In genomic region chr13:23517603-23518294, GRCm38 (mm10) we compare ENCODE assay signal across 8 mouse cellular contexts. TPM values are rescaled to one million over a fixed set of nuclear protein-coding genes. Genes with fewer than 3 reads are reported as not detected.
DNase-seq lines count a peak whose midpoint lies in the region; ATAC-seq lines count a peak whose summit lies in the region.

No protein-coding gene starts in this region.

- no peak overlapping the region for H3K27ac ChIP-seq in hindbrain, embryonic 14.5 days

- peak; percentile 89 for ATAC-seq in hindbrain, embryonic 14.5 days (ENCODE audit: low FRiP score)

- no peaks in the 10 kb centered on the region for H3K36me3 ChIP-seq in hindbrain, embryonic 14.5 days (replicated peaks; ENCODE audit: control insufficient read depth, insufficient read depth)

- H3K4me2 ChIP-seq in hindbrain, embryonic 14.5 days (replicated peaks), result peak overlapping the region; percentile 89

- peaks cover 10% of the 10 kb centered on the region; the same call in 1 of the 2 replicates for H3K4me1 ChIP-seq in hindbrain, embryonic 14.5 days (replicated peaks; ENCODE audit: control insufficient read depth, insufficient read depth, low read length)

- no peaks in the 10 kb centered on the region for H3K9me3 ChIP-seq in hindbrain, embryonic 14.5 days (ENCODE audit: control insufficient read depth, low read length)

- H3K9ac ChIP-seq in hindbrain, embryonic 14.5 days, result peak overlapping the region; percentile 41; the same call in 1 of the 2 replicates

- H3K4me3 ChIP-seq in hindbrain, embryonic 14.5 days (replicated peaks; ENCODE audit: low read length), result peak overlapping the region; percentile 46

- WGBS in hindbrain, embryonic 14.5 days, result under 1% methylated on average over 27 of the region's 27 CpGs

- no peaks in the 10 kb centered on the region for H3K27me3 ChIP-seq in hindbrain, embryonic 14.5 days (ENCODE audit: control insufficient read depth, insufficient read depth, low read length)

- DNase-seq in NIH3T3 (ENCODE audit: low read depth), result peak; percentile 89
- DNase-seq in cerebellum, postnatal 25 days, result peak; percentile 89 to 91
- DNase-seq in frontal cortex, postnatal 25 days (ENCODE audit: low spot score in 2 of 2), result peak; percentile 96
- peak; percentile 96 for DNase-seq in hindbrain, embryonic 14.5 days (ENCODE audit: low spot score)
- DNase-seq in layer of hippocampus, postnatal 25 days (ENCODE audit: extremely low spot score in 1 of 2, low spot score in 1 of 2), result peak; percentile 84 to 95
- peak; percentile 92 for DNase-seq in lung, postnatal 14 days
- DNase-seq in ovary, postnatal 36 days (ENCODE audit: low spot score), result peak; percentile 83
- DNase-seq in thymus, postnatal 25 days, result peak; percentile 95

RNA-seq across cellular contexts. Expression of gene Hist1h4h, which starts 13.1 kb away (rescaled TPM):
- 3.2 and 3.3 TPM in 2 replicates for polyA plus RNA-seq in hindbrain, embryonic 14.5 days (2014; fragmentation: Nextera tagmentation; extraction: Ambion mirVana)
- total RNA-seq in layer of hippocampus, postnatal 25 days (2021), result 100 to 1,000 TPM; 289 to 367 TPM

RNA-seq across cellular contexts. Expression of gene Hist1h2af, which starts 16.0 kb away (rescaled TPM):
- polyA plus RNA-seq in hindbrain, embryonic 14.5 days (2014; fragmentation: Nextera tagmentation; extraction: Ambion mirVana), result 0.81 and 3.3 TPM in 2 replicates
- total RNA-seq in layer of hippocampus, postnatal 25 days (2021), result 10 to 100 TPM in 1 of 2 experiments, 1 to 10 TPM in 1; 7.8 to 12.2 TPM

RNA-seq across cellular contexts. Expression of gene Hist1h3g, which starts 17.5 kb away (rescaled TPM):
- 1.2 TPM in 1 of 2 replicates, not detected in the other for polyA plus RNA-seq in hindbrain, embryonic 14.5 days (2014; fragmentation: Nextera tagmentation; extraction: Ambion mirVana)
- total RNA-seq in layer of hippocampus, postnatal 25 days (2021), result 1 to 10 TPM; 3.6 to 5.7 TPM

RNA-seq across cellular contexts. Expression of gene Hist1h2bh, which starts 25.4 kb away (rescaled TPM):
- 0.22 TPM in 1 of 2 replicates, not detected in the other for polyA plus RNA-seq in hindbrain, embryonic 14.5 days (2014; fragmentation: Nextera tagmentation; extraction: Ambion mirVana)
- 1 to 10 TPM in 1 of 2 experiments, under 1 TPM in 1; 0.94 to 1.1 TPM for total RNA-seq in layer of hippocampus, postnatal 25 days (2021)

RNA-seq across cellular contexts. Expression of gene Hist1h3f, which starts 26.1 kb away (rescaled TPM):
- 0.28 and 0.29 TPM in 2 replicates for polyA plus RNA-seq in hindbrain, embryonic 14.5 days (2014; fragmentation: Nextera tagmentation; extraction: Ambion mirVana)
- total RNA-seq in layer of hippocampus, postnatal 25 days (2021), result 10 to 100 TPM; 15.7 to 16.5 TPM
